Mouse (Mus musculus) lung, postnatal 25 days (tissue): Measurements from ENCODE around the gene 1700057G04Rik.
A peak's percentile ranks its signal among the peaks of the same experiment; 100 is the strongest.

Source experiments
- DNase-seq: peaks from one replicate; pipeline ENCODE4 v3.0.0; 2022; ENCODE audit warnings: low spot score

Gene 1700057G04Rik

DNA sequence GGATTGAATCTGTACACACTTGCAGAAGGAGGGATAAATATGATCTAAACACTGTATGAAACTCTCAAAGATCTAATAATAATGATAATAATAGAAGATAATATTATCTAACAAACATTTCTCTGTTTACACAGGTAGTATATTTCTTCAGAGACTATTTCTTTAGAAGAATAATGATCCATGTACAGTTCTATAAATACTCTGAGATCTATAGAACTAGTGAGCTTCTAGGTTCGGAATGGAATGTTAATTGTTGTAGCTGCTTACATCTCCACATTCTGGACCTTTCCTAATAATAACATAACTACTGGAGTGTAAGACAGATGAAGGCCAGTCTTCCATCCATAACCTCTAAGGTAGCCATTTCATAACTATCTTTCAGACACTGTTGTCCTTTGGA, at the start of gene 1700057G04Rik:
1700057G04Rik (plus strand) TSS at position 301 of the 400 bp plus-strand sequence.
- no peak for DNase-seq

DNA sequence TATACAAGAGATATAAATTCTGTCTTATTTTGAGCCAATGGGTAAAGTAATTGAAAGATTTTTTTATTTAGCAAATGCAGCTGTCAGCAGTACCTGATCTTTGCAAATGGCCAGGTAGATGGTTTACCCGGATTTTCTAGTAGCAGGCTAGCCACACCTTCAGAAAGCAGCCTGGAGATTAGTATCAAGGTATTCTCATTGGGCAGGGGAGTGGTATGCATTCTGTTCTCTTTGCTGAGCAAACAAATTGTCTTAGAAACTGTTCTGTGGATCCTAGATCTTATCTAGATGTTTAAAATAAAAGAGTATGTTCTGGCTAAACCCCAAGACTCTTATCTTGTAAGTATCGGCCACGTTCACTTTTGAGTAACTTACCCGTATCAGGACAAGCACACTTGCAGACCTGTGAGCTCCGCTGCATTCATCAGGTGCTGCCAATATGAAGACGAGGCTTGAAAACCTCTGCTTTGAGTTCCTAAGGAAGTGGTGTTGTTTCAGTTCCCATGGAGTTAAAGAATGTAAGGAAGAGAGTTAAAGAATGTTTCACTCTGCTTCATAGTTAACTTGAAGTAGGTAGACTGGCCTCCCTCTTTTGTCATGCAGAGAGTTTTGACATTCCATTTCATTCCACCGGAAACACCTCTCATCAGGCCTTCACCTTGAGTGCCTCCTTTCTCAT, 48.6 kb upstream of the 1700057G04Rik start:
- DNase-seq: peak; percentile 48

DNA sequence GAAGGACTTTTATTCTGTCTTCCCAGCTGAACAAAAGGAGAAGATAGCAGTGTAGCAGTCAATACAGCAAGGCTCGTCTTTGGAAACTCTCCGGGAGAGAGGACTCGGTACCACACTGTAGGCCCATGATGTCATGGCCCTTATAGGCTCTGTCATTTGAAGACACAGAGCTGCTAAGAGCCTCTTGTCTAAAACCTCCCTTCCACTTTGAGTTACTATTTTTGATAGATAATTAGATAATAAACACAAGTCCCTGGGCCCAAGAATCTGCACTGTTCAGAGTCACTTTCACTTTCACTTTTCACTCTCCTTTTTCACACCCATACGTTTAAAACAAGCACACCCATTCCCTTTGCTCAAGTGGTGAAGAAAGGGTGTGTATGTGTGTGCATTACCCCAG, 43.5 kb upstream of the 1700057G04Rik start:
- DNase-seq: no peak

DNA sequence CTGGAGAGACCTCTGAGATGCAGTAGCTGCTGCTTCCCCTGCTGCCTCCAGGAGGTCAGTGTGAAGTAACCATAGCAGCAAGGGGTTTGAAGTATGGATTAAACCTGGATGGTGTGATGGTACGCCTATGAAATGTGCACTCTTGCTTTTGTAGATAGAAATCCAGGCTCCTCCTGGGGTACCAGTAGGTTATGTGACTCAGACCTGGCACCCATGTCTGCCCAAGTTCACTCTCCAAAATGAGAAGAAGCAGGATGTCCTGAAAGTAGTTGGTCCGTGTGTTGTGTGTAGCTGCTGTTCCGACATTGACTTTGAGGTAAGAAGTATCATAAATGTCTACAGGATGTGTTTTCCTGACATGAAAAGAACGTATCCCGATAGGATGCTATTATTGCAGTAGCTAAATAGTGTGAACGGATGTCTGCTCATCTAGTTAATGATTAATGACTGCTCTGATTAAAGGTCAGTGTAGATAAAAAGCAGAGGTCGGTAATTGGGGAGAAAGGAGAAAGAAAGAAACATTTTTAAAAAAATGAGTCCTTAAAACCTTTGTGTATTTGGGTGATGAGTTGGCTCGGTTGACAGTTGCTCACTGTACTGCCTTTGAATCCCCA, 42.5 kb upstream of the 1700057G04Rik start:
- DNase-seq: no peak

DNA sequence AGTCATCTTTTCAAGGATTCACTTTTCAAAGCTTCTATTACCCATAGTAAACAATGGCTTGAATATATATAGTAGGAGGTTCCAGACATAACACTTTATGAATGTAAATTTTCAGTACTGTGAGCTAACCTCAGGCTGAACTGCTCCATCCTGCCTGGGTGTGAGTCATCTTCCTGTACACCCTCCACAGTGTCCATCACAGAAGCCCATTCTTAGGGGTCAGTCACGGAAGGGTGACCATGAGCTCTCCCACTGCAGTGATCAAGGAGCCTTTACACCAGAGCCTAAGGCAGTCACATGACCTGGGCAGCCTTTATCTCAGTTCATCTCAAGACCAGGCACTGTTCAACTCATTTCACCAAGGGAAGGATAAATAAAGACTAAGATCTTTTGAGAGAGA, 41.4 kb upstream of the 1700057G04Rik start:
- DNase-seq: no peak

DNA sequence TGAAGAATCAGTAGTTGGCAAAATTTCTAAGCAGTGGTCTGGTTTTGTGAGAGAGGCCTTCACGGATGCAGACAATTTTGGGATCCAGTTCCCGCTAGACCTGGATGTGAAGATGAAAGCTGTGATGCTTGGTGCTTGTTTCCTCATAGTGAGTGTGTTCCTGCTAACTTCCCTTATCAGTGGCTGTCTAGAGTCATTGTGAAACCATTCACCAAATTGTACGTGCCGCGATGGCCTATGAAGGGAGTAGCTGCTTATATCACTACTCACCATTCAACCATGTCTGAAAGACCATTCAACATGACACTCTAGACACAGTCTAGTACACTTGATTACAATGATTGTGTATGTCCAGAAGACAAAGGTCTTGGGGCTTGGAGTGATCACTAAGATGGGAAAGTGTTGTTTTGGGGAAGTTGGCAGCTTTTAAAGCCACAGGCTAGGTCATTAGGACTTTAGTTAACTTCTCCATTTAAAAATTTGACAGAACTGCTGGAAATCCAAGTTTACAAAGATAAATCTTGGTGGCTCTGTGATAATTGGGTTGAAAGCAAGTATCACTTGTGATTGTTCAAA, 39.3 kb upstream of the 1700057G04Rik start:
- no peak for DNase-seq

DNA sequence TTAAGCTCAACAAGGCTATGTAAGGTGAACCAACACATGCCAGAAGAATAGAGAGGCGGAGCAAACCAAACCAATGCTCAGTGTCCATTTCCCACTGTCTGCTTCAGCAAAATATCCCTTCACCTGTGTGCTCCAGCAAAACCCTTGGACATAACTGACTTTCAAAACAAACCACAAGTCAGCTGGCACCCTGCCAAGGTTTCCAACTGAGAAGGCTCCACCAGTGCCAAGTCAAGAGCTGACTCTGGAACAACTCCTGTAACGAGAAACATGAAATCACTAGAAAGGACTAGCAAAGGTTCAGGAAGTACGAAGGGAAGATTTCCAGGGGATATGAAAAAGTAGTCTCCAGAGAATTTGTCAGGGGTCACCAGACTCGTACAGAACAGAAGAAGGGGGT, 38.2 kb upstream of the 1700057G04Rik start:
- peak; percentile 78 for DNase-seq

DNA sequence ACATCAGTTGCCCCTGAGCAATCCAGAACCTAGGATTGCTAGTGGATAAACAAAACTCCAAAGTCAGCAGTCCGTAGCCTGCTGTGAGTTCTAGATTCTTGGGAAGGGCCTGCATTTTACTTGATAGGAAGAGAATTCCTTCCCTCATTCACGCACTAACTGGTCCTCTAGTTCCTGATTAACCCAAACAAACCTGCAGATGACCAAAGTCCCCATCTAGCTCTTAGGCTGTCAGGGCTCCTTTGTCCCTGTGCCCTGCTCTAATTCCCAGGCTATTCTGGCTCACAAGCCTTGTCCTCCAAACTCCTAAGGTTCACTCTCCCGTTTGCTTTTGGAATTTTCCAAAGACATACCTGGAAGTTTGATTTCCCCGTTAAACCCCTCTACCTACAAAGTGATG, 36.5 kb upstream of the 1700057G04Rik start:
- DNase-seq: no peak

DNA sequence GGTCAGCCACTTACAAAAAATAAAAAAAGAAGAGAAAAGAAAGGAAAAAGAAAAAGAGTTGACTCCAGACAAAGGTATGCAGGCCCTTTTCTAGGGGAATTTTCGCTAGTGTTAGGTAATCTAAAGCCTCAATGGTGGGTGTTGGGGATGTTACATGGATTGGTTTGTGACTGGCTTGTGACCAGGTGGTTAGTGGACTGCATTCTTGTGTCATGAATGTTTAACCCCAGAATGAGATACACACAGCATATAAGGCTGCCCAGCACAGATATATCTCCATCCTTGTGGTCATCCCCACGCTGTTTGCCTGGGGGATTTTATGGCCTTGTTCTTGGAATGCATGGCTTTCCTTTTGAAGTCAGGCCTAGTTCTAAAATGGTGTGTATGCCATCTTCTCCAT, 35.9 kb upstream of the 1700057G04Rik start:
- DNase-seq: no peak

DNA sequence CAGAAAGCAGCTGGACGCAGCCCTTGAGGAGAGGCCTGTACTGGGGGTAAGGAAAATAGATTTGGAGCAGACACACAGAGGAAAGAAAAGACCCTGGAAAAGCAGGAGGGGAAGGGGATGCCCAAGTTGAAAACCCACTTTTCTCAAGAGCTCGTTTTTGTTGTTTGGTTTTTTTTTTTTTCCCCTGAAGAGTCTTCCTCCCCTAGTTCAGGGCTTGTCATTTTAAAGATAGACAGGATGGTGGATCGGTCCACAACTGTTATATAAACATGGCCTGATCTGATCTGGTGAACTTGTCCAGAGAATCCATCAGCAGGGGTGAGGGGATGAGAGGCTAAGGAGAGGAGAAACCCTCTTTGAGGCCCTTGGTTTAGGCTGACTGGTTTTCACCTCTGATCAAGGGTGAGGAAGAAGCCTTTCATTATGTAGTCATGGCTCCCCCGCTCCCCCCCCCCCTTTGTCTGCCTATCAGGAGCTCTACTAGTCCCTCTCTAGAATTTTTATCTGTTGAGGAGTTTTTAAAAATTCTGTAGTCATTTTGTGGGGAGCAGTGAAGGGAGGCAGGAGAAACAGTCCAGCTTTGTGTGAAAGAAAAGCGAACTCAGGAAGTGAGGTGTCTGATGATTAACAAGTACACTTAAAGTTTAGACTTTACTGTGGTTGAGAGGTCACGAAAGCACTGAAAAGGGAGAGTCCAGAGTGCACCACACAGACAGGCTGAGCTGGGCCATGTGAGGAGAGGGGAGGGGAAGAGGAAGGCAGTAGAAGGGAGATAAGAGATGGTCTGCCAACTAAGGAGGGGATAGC, 35.0 kb upstream of the 1700057G04Rik start:
- DNase-seq: no peak

DNA sequence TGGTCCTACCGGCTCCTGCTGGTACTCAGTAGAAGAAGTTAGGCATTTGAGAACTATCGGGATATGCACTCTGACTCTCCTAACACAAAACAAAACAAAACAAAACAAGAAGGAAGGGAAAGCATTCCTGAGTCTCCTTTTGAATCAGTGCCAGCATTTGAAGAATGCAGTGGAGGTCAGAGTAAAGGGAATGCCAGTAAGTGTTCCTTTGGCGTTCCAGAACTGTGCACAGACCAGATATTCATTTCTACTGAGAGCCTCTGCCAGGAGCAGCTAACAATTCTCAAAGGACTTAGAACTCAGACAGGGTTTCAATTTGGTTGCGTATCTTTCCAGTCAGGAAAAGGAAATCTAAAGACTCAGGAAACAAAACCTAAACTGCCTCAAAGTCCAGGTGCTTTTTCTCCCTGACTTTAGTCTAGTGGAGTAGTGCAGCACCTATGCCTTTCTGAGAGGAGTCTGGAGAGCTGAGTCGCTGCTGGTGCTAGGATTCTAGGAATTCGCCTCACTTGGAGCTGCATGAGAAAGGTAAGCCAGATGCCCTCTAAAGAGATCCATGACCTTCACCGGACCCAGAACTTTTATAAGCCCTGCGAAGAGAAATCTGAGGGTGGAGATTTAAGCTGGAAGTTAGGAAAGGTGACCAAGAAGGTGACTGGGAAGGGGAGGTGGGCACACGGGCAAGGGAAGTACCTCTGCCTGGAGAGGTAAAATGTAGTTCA, 33.5 kb upstream of the 1700057G04Rik start, which contains the start of gene Plscr2:
Plscr2 (plus strand) TSS at position 117 of the 722 bp plus-strand sequence.
- DNase-seq: peak; percentile 77

DNA sequence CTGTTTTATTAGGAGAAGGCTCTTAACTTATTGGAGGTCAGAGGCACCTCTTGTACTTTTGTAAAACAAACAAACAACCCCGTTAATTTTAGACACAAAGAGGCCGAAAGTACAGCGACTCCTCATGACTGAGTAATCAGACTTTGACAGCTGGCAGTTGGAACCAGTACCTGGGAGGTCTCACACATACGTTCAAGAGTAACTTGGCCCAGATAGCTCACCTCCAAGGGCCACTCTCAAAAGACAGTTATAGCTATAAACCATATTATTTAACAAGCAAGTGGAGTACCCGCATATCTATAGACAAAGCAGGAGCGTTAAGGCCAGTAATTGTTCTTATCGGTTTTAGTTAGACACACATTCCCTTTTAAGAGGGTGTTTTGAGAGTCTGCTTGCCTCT, 32.8 kb upstream of the 1700057G04Rik start:
- DNase-seq: no peak

DNA sequence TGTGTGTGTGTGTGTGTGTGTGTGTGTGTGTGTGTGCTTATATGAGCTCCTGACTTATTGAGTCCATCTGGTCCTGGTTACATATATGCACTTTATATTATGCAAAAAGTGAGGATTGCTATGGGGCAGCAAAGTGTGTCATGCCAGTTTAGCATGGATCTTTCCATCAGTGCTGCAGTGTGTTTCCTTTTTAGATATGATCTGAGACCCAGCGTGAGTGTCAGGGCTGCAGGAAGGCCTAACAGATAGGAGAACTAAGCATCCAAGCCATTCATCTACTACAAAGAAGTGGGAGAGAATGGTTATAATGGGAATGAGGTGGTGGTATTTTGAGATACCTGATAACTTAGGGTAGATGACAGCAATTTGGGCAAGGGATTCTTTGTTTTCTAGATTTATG, 29.1 kb upstream of the 1700057G04Rik start:
- no peak for DNase-seq

DNA sequence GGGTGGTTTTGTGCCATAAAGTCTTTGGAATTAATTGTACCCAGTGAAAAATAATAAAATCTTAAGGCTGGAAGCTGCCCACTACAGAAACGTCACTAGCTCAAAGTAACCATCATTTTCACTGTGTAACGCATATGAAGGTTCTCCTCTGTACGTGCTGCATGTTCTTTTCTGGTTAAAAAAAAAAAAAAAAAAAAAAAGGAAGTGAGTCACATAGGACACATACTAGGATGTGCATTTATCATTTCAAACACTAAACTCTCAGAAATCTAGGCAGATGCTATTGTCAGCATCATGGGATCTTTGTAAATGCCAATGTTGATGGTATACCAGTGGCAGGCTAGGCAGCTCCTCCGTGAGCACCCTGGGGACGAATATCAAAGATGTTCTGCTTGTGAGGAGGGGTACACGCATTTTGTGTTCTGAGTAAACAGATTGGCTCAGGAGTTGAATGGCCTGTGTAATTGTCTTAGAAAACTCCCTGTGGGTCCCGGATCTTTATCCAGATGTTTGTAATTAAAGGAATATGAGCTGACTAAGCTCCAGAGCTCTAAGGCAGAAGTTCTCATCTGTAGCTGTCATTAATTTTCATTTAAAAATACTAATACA, 26.5 kb upstream of the 1700057G04Rik start:
- DNase-seq: no peak

DNA sequence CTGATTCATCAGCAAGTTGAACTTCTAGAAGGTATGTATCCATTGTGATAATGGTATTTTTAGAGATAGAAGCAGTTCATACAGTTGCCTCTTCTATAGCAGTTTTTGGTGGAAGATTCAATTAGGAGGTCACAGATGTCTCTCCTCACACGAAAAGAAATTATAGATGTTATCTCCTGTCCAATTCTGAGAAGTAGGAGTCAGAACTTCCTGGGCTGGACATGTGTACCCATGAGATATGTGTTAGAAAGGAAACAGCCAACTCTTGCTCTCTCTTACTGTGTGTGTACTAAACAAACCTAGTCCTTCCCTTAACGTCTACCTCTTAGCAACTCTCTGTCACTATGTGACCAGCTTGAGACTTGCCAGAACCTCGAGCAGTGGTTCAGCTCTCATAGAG, 19.5 kb upstream of the 1700057G04Rik start:
- DNase-seq: no peak

DNA sequence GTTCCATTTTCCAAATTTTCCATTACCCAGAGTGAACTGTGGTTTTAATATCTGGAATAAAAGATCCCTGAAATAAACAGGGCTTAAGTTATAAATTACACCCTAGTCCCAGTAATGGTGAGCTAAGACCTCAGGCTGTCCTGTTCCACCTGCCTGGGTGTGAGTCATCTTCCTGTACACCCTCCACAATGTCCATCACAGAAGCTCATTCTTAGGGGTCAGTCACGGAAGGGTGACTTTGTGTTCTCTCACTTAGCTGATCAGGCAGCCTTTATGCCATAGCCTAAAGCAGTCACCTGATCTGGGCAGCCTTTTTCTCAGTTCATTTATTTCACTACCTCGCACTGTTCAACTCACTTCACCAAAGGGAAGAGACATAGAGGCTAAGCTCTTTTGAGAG, 17.0 kb upstream of the 1700057G04Rik start:
- DNase-seq: no peak

DNA sequence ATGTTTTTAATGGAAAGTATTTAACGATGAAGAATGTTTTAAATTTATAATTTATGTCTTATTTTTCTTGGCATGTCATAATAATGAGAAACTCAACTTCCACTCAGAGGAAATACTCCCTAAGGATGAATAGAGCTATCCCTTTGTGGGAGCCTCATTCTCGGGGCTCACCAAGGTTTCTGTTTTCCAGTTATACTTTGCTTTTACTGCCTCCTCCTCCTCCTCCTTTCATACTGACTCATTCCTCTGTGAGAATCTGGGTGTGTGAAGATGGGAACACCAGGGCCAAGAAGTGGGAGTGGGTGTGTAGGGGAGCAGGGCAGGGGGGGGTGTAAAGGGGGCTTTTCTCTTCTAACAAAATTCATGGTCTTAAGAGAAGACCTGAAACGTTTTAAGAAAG, 16.3 kb upstream of the 1700057G04Rik start:
- no peak for DNase-seq

DNA sequence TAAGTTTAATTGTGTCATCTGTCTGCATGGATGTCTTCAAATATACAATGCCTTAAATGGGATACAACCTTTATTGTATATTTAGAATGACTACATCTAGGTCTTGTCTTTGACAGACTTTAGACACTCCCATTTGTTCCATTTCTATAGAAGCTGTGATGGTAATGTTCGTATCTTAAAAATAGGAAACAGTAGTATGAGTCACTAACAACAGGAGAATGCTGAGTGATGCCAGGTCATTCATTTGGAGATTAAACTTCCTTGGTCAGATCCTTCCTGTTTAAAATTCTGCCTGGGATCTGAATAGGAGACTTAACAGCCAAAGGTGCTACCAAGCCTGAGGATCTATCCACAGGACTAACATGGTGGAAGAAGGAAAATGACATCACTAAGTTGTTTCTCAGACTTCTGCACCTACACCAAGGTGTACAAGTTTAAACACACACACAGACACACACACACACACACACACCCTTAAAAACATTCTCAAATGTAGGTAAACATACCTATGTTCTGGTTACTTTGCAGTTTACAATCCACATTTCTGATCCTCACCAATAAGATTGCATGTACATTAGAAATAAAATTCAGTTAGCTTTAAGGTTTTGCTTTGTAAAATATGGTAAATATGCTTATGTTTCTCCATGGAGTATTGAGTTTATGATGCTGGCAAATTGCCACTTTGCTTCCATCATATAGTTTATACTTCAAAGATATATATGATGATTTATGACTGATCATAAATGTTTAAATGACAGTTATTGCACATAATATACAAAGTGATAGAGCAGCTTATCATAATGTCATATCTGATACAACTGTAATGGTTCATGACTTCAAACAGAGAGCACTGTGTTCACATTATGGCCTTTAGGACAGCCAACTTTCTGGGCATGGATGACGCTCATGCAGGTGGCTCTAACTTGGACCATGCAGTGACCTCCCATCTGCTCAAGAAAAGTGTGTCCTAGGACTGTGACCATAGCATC, 15.3 kb upstream of the 1700057G04Rik start:
- DNase-seq: no peak

DNA sequence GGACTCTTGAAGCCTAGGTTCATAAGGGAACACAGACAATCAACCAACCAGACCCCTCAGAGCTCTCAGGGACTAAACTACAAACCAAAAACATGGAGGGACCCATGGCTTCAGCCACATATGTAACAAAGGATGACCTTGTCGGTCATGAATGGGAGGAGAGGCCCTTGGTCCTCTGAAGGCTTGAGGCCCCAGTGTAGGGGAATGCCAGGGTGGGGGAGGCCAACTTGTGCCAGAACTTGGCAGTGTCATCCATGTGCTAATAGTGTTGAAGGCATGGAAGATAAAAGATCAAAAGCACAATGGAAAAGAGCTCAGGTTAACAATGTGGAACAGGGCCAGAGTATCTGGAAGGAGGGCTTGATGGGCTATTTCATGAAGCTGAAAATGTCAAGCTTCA, 10.9 kb upstream of the 1700057G04Rik start:
- DNase-seq: no peak

DNA sequence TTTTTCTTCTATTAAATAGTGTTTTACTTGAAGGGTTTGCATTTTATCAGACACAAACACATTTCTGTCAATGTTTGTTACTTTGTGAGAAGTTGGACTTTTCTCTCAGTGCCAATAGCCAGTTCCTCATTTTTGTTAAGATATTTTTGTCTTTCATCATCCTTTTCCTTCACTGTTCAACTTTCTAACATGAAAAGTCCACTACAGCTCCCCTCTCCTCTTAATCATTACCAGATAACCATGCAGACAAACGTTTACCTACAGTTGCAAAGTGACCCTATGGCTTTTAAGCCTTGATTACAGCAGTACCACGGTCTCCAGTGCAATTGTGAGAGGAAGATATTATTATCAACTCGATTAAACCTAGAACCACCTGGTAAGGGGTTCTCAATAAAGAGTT, 8.0 kb upstream of the 1700057G04Rik start:
- DNase-seq: no peak
